Mouse (Mus musculus) gonadal fat pad, adult 2 months (tissue): Measurements from ENCODE around the gene Arhgap9. TPM values are rescaled to one million over a fixed set of nuclear protein-coding genes. Genes with fewer than 3 reads are reported as not detected.

Experiments
- polyA plus RNA-seq: library from polyadenylated mRNA; depleted of rRNA; stranded (reverse); fragments of >200 nt; gene quantifications from 2 replicates; pipeline ENCODE4 v1.2.3, GENCODE M21; 2012; rRNA removed

The Arhgap9 gene
- polyA plus RNA-seq, 1 experiment, result 9.3 TPM

Other genes starting within 250 kb of the Arhgap9 start
- 5.3 and 5.7 TPM in 2 replicates for gene Agap2, start 246.7 kb upstream of the Arhgap9 start, polyA plus RNA-seq
- 109 and 143 TPM in 2 replicates for gene Os9, start 200.8 kb upstream of the Arhgap9 start, polyA plus RNA-seq
- 60.5 and 112 TPM in 2 replicates for gene B4galnt1, start 156.7 kb upstream of the Arhgap9 start, polyA plus RNA-seq
- gene Slc26a10, start 141.3 kb upstream of the Arhgap9 start, polyA plus RNA-seq, result 1.0 and 1.2 TPM in 2 replicates
- 25.7 and 29.6 TPM in 2 replicates for gene Arhgef25, start 131.9 kb upstream of the Arhgap9 start, polyA plus RNA-seq
- gene Dtx3, start 126.2 kb upstream of the Arhgap9 start, polyA plus RNA-seq, result 91.3 and 116 TPM in 2 replicates
- gene Pip4k2c, start 110.4 kb upstream of the Arhgap9 start, polyA plus RNA-seq, result 76.9 and 93.8 TPM in 2 replicates
- 2.4 and 6.4 TPM in 2 replicates for gene Kif5a, start 58.6 kb upstream of the Arhgap9 start, polyA plus RNA-seq
- 228 and 280 TPM in 2 replicates for gene Dctn2, start 55.6 kb upstream of the Arhgap9 start, polyA plus RNA-seq
- gene Mbd6, start 32.9 kb upstream of the Arhgap9 start, polyA plus RNA-seq, result 21.8 and 32.7 TPM in 2 replicates
- gene Mars, start 10.2 kb upstream of the Arhgap9 start, polyA plus RNA-seq, result 55.2 and 64.5 TPM in 2 replicates
- 15.2 and 18.3 TPM in 2 replicates for gene Gli1, start 20.0 kb downstream of the Arhgap9 start, polyA plus RNA-seq
- gene Inhbe, start 32.4 kb downstream of the Arhgap9 start, polyA plus RNA-seq, result 0.01 and 0.03 TPM in 2 replicates
- gene Inhbc, start 48.5 kb downstream of the Arhgap9 start, polyA plus RNA-seq, result 0.06 TPM in 1 of 2 replicates, not detected in the other
- 51.4 and 79.1 TPM in 2 replicates for gene R3hdm2, start 58.4 kb downstream of the Arhgap9 start, polyA plus RNA-seq
- gene Stac3, start 179.7 kb downstream of the Arhgap9 start, polyA plus RNA-seq, result 1.1 and 2.1 TPM in 2 replicates
- 25.5 and 29.3 TPM in 2 replicates for gene Ndufa4l2, start 193.0 kb downstream of the Arhgap9 start, polyA plus RNA-seq
- gene Shmt2, start 200.5 kb downstream of the Arhgap9 start, polyA plus RNA-seq, result 103 and 134 TPM in 2 replicates
- gene Nxph4, start 212.6 kb downstream of the Arhgap9 start, polyA plus RNA-seq, result 11.6 and 26.9 TPM in 2 replicates